Mouse (Mus musculus) layer of hippocampus, adult 6 months (tissue): Measurements from ENCODE around the gene Klhdc10. TPM values are rescaled to one million over a fixed set of nuclear protein-coding genes. Genes with fewer than 3 reads are reported as not detected.

Experiments used
- long read RNA-seq, 2 experiments: library from polyadenylated mRNA; unstranded; transcript quantifications; one replicate each; pipeline ENCODE4 v2.0.0; 2019 to 2020
- polyA plus RNA-seq: library from polyadenylated mRNA; unstranded; fragments of <200 nt; fragmentation: Nextera tagmentation; gene quantifications from 2 replicates; pipeline ENCODE4 v1.2.3, GENCODE M21; 2021

The Klhdc10 gene
- polyA plus RNA-seq, result 4.5 and 5.0 TPM in 2 replicates
- long read RNA-seq, experiment 1, partial matches to known transcripts, result 1 of 14 reads
- long read RNA-seq, experiment 1, other reads (novel, unspliced or antisense), result 13 of 14 reads
- long read RNA-seq, experiment 2, partial matches to known transcripts, result 33 of 37 reads
- long read RNA-seq, experiment 2, other reads (novel, unspliced or antisense), result 4 of 37 reads

DNA sequence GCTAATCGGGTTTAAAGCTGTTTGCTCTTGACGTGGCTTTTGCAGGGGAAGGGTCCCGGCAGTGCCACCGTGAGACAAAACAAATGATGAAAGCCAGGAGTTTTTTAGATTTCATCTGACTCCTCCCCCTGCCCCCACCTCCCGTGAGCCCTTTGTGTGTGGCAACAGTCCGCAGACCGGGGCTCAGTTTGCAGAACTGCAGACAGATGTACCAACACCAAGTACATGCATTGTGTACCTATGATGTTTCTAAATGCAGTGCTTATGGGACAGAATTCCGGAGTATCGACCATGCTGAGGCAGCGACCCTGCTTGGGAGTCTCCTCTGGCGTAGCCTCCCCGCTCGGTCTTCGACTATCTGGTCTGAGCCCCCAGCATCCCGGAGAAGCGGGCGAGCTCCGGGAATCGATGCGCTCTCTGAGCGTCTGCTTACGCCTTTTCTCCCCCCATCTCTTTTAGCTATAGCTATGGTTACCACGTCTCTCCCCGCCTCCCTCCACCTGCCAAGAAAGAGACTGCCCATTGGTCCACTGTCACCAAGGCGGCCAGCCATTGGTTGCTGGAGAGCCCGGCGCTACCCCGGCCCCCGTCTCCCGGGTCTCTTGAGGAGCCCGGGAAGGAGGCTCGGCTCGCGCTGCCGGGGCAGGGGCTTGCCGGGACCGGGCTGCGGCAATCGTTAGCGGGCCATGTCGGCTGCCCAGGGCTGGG lies at the start of gene Klhdc10:
Klhdc10 (plus strand) TSS at position 561 of the 708 bp plus-strand sequence.

DNA sequence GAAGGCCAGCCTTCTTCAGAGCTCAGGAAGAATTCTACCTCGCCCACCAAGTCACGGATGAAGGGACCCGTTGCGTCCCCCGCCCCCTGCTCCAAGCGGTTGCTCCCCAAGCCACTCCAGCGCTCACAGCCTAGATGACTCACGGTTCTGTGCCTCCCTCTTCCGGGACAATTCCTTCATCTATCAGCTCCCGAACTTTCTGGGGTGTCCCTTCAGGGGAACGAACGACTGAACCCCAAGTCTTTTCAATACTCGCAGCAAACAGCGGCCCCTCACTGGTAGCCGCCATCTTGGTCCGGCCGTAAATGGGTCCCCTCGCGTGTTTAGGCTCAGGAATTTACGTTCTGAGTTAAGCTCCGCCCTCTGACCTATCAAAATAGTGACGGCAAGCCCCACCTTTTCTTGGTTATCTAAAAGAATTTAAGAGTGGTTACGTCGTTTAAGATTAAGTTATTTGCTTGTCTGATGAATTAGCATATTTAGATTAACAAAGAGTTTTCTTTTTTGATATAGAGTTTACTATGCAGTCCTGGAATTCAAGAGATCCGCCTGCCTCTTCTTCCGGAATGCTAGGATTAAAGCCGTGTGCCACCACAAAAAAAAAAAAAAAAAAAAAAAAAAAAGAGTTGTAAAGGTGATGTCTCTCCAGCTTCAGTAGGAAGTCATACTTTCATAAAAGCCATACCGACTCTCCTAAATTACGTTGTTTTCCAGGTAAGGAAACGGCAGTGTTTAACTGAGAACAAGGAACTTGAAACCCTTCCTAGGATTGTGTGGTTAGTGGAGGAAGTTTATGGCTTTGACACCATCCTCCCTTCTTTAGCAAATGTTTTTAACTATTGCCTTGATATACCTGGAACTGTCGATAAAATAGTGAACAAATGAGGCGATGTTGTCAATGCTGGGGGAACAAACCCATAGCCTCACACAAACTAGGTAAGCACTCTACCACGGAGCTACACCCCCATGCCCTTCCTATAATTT lies 10.7 kb upstream of the Klhdc10 start, which contains the start of gene Zc3hc1:
Zc3hc1 (minus strand) TSS at position 315 of the 984 bp plus-strand sequence.

Other genes with a start within 250 kb of the Klhdc10 start
- 33.2 and 45.1 TPM in 2 replicates for gene Ube2h, start 97.3 kb upstream of the Klhdc10 start, polyA plus RNA-seq
- gene Zc3hc1, start 10.8 kb upstream of the Klhdc10 start, polyA plus RNA-seq, result 36.8 and 38.8 TPM in 2 replicates
- 39.8 and 44.5 TPM in 2 replicates for gene Tmem209, start 107.9 kb downstream of the Klhdc10 start, polyA plus RNA-seq
- gene Ssmem1, start 108.0 kb downstream of the Klhdc10 start, polyA plus RNA-seq, result 0.16 TPM in 1 of 2 replicates, not detected in the other
- gene Cpa2, start 139.7 kb downstream of the Klhdc10 start, polyA plus RNA-seq, result 3.0 and 5.8 TPM in 2 replicates
- 0.05 and 0.20 TPM in 2 replicates for gene Cpa4, start 166.5 kb downstream of the Klhdc10 start, polyA plus RNA-seq
- gene Cpa5, start 209.1 kb downstream of the Klhdc10 start, polyA plus RNA-seq, result not detected in 2 replicates
- gene Cpa1, start 237.3 kb downstream of the Klhdc10 start, polyA plus RNA-seq, result not detected in 2 replicates